Mouse (Mus musculus) retina, embryonic 14.5 days (tissue): Measurements from ENCODE around the gene Tmem161a.

Experiments used
- DNase-seq: peaks from one replicate; pipeline ENCODE4 v3.0.0-alpha.2; 2015; ENCODE audit warnings: low spot score

Gene Tmem161a

DNA sequence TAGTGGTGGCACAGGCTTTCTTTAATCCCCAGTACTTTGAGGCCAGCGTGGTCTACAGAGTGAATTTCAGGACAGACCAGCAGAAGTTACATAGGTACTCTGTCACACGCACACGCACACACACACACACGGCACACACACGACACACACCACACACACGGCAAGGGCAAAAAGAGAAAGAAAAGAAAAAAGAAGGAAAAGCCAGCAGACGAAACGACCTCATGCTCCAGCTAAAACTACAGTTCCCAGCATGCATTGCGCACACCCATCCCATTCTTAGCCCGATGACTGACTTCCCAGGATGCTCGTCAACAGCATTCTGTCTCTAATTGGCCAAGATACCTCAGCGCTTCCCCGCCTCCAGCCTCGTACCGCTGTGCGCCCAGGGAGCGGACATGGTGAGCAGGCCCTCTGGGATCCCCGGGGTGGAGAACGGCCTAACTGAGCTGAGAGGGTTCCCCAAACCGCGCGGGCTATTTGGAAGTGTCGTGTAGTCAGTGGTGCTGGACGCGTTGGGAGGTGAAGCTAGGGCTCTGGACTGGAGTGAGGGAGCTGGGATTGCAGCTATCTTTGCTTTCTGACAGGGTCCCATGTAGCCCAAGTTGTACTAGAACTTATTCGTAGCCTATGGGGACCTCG is at the start of gene Tmem161a:
TSS of gene Tmem161a (plus strand) at position 314 of the 639 bp plus-strand sequence.
- peak; percentile 95 for DNase-seq

DNA sequence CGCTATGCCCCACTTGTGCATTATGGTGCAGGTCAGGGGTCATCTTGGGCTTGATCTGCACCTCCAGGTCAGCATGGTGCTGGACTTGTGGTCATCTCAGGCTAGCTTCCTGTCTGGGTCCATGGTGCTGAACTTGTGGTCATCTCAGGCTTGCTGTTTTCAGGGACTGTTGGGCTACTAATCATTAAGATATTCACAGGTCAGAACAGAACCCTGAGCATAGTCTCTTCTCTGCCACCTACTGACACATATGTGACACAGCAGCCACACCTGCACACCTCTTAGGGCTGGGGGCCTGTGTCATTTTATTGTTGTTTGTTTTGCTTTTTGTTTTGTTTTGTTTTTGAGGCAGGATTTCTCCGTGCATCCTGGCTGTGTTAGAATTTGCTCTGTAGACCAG is 49.3 kb upstream of the Tmem161a start:
- DNase-seq: peak; percentile 43

DNA sequence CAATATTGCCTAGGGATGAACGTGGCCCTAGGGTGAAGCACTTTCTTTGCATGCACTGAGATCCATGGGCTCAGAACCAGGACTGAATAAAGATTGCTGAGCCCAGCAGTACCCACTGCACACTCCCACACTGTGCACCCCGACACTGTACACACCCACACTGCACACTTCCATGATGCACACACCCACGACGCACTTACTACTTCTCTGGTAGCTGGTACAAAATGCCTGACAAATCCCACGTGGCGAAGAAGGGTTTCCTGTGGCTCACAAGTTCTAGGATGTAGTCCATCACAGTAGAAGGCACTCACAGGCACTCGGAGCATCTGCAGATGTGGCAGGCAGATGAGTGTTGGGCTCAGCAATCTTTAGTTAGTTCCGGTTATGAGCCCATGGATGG is 47.2 kb upstream of the Tmem161a start:
- DNase-seq: no peak

DNA sequence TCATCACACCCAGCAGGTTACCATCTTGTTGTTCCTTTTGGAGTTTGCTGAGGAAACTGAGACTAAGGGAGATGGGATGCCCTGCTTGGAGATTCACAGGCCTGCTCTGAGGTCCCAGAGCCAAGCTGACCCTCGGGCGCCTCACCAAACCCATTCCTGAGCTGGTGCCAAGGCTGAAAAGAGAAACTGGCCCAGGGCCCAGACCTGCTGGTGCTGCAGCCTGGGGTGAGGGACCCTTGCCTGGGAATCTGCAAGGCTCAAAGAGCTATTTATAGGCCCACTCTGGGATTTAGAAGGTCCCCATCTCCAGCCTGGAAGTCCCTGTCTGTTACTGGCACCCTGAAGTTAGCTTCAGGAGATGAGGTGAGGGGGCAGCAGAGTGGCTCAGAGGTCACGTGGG is 43.7 kb upstream of the Tmem161a start:
- DNase-seq: no peak

DNA sequence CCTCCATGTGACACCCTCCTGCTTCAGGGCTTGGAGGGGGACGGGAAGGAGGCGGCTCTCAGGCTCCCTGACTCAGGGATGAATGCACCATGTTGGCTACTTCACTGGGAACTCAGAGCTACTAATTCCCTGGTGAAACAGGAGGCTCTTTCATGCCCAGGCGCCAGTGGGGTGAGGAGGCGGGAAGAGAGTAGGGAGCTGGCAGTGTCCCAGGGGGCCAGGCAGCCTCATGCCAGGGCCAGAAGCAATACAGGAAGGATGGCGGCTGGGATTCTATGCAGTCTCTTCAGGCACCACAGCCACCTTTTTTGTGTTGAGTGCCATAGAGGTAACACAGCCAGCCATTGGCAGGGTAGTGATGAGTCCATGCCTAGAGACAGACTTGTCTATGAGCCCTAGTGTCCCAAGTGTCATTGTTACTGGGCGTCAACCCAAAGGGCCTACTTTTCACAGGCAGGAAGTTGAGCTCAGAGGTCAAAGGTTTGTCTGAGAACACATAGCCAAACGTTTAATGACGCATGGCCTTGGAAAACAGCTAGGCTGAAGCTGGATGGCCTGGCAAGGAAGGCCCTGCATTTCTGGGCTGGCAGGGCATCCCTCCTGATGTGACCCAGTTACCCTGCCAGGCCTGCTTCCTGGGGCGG is 42.7 kb upstream of the Tmem161a start:
- no peak for DNase-seq

DNA sequence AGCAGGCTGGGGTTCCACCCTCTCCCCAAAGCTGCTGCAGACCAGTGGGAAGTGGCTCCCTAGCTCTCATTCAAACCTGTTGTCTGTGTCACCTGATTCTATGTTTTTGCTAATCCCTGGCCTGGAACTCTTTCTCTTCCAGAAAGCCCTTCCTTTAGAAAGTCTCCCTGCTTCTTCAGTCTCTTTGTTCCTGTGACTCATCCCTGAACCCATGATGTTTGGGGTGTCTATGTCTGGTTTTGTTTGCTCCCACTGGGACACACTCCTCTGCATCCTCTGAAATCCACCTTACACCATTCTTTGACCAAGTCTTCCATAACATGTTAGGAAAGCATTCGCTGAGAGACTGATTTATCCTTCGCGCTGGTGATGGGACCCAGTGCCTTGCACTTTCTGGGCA is 42.1 kb upstream of the Tmem161a start:
- DNase-seq: no peak

DNA sequence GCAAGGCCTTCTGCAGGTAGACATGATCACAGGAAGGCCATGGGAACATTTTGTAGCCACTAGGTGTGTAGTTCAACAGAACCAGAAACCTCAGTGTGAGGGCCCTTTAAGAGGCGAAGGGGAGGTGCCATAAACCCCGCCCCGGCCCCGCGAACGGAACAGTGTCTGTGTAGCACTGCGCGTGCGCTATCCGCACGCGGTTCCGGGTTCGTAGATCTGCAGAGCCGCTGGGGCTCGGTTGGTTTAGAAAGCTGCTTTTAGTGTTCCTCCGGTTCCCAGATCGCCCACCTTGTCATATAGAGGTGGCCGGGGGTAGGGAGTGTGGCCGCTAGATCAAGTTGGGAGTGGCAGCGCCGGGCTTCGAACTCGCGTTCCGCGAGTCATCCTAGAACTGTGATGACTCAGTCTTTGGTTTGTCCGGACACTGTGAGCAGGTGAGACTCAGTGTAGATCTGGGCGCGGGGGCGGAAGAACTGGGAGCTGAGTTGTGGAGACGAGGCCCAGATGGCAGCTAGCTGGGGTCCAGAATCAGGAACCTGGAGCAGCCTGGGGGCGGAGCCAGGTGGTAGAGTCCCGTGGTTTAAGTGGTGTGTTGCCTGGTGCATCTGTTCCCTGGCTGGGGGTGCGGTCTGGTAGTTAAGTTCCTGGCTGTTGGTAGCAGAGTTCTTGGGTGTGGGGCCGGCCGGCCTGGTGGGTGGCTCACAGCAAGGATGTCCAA is 40.8 kb upstream of the Tmem161a start, which contains the start of gene Nr2c2ap:
TSS of gene Nr2c2ap (plus strand) at position 168 of the 718 bp plus-strand sequence.
- peak; percentile 91 for DNase-seq

DNA sequence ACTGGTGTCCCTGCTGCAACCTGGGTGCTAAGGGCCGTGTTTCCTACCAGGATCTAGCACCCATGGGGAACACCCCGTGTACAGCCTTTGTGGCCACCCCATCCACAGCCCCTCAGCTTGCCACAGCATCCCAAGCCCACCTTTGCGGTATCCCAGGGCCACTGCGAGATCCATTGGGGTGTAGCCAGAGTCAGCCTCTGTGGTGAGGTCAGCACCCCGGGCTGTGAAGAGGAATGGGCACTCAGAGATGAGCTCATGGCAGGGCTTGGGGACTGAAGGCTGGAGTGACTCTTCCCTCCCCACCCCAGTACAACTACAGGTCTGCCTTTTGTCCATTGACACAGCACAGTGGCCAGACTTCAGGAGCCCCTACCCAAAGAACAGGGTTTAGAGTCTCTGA is 38.1 kb upstream of the Tmem161a start:
- DNase-seq: no peak

DNA sequence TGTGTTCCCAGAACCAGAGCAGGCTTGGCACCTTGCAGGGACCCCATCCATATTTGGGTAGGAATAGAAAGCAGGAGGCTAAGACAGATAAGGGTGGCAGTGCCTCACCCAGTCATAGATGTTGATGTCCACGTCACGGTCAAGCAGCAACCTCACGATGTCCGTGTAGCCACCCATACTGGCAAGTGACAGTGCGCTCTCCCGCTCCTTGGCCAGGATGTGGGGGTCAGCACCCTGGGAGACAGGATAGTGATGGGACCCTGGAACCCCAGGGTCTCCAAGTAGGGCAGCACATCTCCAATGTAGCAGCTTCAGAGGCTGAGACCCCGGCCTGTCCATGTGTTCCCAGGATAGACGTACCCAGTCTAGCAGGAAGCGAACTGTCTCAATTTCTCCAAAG is 37.2 kb upstream of the Tmem161a start:
- no peak for DNase-seq

DNA sequence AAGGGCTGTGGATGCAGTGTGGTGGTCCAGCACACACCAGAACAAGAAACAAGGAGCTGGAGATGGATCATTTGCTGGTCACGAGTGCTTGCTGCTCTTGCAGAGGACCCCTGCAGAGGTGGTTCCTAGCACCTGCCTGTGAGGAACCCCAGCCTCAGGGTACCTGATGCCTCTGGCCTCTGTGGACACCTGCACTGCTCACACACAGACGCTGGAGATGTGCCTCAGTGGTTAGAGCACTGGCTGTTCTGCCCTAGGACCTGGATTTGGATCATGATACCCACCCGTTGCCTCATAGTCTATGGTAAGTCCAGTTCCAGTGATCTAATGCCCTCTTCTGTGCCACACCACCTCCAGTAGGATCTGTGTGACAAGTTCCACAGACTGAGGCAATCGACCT is 35.6 kb upstream of the Tmem161a start:
- no peak for DNase-seq

DNA sequence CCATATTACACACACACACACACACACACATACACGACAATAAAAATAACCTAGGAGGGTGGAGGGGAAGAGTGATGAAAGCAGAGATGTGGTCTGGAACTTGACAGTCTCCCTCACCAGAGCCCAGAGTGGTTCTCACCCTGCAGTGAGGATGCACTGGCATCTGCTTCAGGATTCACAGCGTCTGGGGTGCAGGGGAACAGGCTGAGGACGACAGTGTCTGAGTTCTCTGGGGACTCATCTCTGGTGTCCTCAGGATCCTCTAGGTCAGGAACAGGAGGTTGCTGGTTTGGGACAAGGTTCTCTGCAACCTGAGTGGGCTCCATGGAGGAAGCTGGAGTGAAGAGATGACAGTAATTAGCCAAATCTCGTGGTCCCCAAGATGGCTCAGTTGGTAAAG is 34.3 kb upstream of the Tmem161a start:
- DNase-seq: no peak

DNA sequence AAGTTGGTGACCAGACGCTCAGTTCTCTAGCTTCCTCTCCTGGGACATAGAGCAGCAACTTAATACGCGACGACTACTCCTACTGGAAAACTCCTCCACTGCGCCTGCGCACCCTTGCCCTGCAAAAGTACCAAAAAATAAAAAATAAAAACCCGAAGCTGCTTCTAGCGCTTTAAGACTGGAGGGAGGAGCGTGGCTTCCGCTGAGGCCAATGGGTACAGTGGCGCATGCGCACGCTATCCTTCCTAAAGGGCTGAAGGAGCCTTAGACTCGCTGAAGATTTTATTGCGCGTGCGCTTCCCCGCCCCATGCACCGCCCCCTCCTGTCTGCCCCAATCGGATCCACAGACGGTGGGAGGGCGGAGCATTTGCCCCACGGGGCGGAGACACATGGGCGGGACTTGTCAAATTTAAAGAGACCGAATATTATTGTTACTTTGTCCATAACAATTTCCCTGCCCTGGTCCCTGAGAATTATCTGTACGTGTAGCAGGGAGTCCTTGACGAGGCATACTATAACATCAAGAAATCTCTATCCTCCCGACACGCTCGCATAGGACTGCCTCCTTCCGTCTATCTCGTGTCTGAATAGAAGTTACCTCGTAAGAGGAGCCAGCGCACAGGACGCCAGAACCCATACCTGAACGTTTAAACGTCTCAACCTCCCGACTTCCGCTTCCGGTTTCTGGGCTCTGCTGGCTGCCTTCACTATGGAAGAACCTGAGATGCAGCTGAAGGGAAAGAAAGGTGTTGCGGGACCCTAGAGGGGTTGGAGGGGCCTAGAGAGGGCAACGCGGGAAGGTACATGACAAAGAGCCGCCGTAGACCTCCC is 32.9 kb upstream of the Tmem161a start, which contains the start of the genes Rfxank, Borcs8 and Mef2b:
TSS of gene Rfxank (minus strand) at position 129 of the 832 bp plus-strand sequence.
TSS of gene Borcs8 (plus strand) at position 474 of the 832 bp plus-strand sequence.
TSS of gene Mef2b (plus strand) at position 686 of the 832 bp plus-strand sequence.
- peak; percentile 100 for DNase-seq

DNA sequence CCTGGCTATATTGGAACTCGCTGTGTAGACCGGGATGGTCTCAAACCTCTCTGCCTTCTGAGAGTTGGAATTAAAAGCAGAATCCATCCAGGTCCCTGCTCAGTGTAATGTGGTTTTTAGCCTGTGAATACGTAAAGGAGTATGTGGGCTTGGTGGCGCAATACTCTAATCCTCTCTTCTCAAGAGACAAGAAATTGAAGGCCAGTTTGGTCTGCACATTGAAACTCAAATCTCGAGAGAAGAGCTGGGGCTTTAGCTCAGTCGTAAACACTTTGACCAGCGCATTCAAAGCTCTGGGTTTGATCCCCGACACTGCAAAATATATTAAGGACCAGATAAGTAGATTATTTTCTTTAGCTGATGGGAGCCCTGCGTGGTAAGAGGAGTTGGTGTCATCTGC is 32.2 kb upstream of the Tmem161a start:
- no peak for DNase-seq

DNA sequence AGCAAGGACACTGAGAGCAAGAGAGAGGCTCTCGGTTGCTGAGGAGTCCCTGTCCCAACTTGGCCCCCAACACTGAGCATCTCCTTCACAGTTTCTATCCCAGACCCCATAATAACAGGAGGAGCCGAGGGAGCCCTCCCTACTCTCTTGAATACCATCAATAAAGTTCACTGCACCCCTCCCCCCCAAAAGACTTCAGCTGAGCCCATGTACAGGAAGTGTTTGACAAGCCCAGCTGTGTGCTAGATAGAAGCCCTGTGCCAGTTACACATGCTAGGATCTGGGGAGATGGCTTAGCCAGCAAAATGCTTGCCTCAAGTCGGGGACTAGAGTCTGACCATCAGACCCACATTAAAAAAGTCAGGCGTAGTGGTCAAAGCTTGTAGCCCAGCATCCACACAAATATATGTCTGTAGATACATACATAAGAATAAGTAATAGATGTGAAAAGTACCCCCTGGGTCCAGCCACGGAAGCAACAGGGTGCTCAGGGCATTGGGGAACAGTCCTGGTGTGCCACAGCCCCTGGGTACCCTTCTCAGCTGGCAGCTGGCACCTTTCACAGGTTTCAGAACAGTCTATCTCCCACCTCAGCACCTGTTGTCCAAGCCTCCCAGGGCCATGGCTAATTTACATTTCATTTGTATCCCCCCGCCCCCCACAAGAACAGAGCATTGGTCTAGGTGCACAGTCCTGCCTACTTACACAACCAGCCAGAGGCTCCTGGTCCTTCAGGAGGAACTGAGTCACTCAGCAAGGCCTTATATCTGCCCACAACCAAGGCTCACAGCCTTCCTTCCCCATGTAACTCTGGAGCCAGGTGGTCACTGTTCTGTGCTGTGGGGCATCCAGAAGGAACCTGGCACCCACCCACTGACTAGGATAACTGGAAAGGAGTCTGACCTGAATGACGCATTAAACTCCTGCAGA is 24.2 kb upstream of the Tmem161a start:
- no peak for DNase-seq

DNA sequence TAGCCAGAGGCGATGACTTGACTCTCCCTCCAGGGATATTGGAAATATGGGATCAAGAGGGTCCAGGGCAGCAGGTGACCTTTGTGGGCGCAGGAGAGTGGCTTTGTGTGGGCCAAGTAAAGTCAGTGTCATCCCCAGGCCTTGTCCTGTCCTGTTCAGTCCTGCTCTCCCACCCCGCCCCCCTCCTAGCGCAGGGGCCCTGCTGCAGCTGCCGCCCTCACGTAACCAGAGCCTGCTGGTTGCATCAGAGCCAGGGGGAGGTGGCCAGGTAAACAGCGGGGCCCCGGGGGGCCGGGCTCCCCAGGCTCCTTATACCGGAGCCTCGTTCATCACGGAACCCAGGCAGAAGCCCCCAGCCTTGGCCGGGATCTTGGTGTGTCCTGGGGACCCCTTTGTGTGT is 22.0 kb upstream of the Tmem161a start:
- no peak for DNase-seq

DNA sequence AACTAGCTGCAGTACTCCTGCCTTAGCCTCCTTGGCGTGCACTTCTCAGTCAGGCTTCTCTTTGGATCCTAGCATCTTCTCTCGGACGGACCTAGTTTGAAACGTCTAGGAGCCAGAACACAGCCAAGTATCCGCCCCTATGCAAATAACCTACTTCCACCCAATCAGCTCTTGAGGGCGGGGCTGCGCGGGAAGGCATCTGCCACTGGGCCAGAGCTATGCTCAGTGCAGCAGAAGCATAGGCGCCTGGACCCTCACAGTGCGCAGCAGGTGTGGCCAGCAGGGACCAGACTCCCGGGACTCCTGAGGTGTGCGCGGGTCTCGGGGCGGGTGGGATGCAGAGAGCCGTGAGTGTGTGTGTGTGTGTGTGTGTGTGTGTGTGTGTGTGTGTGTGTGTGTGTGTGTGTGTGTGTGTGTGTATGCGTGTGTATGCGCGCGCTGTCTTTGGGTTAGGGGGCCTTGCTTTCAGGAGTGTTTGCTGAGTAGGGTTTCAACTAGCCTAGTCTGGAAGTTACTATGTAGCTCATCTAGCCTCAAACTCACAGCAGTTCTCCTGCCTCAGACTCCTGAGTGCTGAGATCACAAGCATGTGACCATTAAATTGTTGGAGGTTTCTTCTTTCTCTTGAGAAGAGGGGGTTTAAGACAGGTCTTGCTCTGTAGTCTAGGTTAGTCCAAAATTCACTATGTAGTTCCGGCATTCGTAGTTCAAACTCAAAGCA is 19.5 kb upstream of the Tmem161a start:
- DNase-seq: peak; percentile 85

DNA sequence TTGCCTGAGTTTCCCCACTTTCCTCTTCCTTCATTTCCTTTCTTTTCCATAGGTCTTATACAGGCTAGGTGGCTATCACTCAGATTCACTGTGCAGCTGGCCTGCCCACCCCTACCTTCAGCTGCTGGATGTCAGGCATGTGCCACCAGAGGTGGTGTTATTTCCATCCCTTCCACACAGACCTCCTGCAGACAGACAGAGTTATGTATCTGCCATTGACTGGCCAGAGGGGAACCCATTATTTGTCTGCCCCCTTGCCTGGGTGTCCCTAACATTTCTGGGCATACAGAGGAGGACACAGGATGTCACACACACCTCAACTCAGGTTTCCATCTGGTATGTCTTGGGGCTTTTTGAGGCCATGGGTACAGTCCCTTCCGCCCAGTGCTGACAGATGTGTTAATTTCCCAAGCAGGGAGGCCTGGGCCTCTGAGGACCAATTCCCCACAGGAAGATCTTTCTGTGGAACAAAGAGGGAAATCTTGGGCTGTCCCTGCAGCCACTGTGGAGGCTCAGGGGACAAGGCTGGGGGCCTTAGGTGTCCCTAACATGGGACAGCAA is 14.8 kb upstream of the Tmem161a start:
- DNase-seq: no peak

DNA sequence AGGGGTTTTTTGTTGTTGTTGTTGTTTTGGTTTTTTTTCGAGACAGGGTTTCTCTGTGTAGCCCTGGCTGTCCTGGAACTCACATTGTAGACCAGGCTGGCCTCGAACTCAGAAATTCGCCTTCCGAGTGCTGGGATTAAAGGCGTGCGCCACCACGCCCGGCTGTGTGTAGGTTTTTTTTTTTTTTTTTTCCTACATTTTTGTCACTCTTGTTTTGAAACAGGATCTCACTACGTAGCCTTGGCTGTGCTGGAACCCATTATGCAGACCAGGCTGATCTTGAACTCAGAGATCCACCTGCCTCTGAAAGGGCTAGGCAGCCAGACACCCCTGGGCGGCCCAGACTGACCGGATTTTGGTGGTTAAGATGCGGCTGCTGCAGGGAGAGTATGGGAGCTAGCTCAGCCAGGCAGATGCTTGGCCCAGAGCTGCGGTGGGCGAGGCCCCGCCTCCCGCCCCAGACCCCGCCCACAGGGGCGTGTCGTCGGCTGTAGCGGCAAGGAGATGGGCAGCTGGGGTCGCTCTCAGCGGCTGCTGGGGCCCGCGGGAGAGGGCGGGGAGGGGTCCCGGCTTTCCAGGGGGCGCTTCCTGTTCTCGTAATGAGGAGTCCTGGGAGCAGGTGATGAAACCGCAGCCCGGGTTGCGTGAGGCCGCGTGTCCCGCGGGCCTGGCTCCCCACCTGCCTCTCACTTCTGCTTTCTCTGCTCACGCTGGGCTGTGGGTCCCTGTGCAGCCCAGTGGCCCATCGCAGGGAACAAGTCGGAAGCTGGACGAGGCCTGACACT is 13.9 kb upstream of the Tmem161a start:
- DNase-seq: peak; percentile 89

DNA sequence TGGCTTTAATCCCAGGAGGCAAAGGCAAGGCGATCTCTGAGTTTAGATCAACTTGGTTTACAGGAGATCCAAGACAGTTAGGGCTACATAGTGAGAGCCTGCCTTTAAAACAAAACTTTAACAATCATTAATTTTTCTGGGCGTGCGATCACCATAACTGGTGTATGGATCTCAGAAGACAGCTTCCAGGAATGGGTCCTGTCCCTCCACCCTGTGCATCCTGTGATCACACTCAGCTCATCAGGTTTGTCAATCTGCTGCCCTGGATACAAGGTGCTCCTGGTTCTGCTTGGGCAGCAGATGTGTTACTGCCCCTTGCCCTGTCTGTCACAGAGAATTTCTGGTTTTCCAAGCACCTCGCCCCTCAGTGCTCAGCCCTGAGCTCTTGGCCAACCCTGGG is 12.9 kb upstream of the Tmem161a start:
- no peak for DNase-seq
